Mouse (Mus musculus) mouse embryonic stem cell (cell line): ENCODE results near the gene Armh3.

ENCODE experiments used
- in situ Hi-C, 2 experiments: fragments of 300-500 bp; cut with MboI; formaldehyde crosslinking; loops; 1 replicate in 1 of 2; 3 replicates in 1 of 2; pipeline ENCODE4 v1.14.3; 2019 to 2020; ENCODE audit warnings: low sequenced_read_pairs in 2 of 2, low pct_unique_long_range_greater_than_20kb in 1 of 2, mixed read lengths in 1 of 2; ENCODE audit not compliant: unreplicated experiment in 1 of 2

Gene Armh3

DNA sequence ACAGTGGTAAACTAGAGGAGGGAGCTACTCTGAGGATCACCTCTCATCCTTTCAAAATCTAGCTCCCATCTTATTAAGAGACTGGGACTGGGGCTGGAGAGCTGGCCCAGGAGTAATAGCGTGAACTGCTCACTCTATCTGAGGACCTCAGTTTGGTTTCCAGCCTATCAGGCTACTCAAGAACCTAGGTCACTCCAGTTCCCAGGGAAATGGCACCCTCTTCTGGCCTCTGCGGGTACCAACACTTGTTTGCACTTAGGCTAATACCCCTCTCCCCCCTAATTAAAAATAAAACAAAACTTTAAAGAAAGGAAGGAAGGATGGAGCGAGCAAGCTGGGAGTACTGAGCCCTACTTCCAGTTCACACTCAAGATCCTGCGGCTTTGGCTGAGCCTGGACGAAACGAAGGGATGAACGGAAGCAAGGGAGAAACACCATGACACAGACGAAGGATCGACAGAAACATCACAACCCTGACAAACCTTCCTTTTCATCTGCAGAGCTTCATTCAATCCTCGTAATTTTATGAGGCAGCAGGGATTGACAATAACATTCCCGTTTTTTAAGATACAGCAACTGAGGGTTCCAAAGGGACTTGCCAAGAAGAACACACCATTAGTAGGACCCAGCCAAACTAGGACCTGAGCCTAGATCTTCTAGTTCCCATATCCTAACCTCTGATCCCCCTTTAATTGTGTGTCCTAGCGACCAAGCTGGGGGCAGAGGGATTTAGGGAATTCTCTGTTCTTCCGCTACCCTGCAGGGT lies 38.4 kb upstream of the Armh3 start:
- in situ Hi-C loops = no loop called here

DNA sequence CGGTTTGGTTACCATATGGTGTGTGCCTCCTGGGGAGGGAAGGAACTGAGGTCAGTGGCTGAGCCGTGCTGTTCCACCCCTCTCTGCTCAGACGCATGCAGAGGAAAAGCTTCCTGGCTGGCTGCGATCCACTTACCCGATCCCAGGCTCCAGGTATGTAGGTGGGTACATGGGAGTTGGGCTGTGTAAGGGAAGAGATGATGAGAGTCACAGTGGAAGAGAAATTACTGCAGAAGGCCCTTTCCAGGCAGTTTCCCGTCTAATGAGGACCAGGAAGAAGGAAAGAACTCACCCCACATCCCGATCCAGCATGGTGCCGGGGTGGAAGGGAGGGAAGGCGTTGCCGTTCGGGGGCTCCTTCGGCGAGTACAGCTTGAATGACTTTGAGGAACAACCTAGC lies 37.7 kb upstream of the Armh3 start:
- in situ Hi-C loops = no loop called here

- in situ Hi-C loops = no loop called here
Measured at GRCm38 (mm10) chr19:46033911-46034310, 35.6 kb upstream of the Armh3 start.

GRCm38 (mm10) chr19:46032731-46033510 lies 34.6 kb upstream of the Armh3 start:
- in situ Hi-C loops = no loop called here

DNA sequence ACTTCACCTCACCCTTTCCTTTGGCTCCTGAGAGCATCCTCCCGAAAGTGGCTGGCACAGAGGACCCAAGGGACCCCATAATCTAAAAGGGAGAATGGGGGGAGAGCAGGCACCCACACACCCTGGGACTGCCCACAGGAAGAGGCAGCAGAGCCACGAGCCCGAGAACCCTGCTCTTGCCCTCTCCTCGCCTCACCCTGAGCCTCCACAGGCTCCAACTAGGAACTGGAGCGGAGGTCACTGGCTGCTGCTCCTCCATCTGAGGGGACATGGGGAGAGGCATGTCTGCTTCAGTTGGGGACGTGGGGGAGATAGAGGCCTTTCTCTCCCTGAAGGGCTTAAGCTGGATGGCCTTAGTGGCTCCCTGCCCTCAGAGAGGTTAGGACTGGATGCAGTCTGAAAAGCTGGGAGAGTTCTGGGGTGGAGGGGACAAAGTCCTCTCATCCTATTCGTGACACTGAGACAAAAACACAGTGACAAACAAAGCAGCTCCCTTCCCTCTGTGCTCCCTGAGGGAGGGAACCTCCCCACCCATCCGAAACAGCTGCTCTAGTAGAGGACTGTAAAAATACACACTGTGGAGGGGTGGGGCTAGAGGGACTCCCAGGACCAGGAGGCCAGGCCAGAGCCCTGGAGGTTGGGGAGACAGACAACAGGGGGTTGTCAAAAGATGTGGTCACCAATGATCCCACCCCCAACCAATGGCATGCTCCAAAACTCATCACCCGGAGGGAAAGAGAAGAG lies 33.6 kb upstream of the Armh3 start:
- in situ Hi-C loops = no loop called here

DNA sequence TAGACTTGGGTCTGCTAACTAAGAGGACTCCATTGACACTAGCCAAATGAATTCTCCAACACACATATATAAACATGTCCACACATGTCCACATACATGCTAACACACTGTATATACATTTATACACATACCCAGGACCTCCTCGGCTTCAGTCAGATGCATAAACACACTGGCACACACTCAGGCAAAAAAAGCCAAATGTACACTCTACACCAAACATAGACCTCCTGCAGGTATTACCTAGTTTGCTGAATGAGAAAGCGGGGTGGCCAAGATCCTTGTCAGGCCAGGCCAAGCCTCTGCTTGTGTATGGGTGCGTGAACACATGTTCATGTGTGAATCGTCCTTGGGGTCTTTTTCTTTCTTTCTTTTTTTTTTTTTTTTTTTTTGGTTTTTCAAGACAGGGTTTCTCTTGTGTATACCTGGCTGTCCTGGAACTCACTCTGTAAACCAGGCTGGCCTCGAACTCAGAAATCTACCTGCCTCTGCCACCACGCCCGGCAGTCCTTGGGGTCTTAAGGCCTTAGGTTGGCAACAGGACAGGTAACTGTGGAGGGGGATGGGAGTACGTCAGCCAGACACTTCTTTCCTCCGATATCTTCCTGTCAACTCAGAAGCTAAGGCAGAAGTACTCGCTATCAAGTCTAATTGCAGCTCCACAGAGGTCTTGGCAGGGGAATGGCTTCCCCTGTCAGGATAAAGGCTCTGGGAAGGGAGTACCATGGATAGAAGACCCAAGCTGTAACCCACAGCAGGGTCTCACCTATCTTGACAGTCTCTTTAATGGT lies 32.1 kb upstream of the Armh3 start:
- in situ Hi-C loops = no loop called here

DNA sequence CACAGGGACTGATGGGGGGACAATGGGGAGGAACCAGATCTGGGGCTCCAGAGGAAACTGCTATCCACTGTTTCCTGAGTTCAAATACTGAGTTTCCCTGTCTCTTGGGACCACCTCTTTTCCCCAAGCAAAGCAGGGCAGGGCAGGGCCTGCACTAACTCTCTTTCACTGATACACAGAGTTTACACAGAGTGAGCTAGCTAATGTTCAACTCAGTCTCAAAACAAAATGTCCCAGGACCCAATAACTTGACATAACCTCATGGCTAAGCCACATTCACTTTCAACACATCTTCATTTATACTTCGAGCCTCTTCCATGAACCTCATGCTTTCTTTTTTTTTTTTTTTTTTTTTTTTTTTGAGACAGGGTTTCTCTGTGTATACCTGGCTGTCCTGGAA lies 31.4 kb upstream of the Armh3 start:
- in situ Hi-C loops = no loop called here

- in situ Hi-C loops = no loop called here
Measured at GRCm38 (mm10) chr19:46028747-46029320, 30.5 kb upstream of the Armh3 start.

DNA sequence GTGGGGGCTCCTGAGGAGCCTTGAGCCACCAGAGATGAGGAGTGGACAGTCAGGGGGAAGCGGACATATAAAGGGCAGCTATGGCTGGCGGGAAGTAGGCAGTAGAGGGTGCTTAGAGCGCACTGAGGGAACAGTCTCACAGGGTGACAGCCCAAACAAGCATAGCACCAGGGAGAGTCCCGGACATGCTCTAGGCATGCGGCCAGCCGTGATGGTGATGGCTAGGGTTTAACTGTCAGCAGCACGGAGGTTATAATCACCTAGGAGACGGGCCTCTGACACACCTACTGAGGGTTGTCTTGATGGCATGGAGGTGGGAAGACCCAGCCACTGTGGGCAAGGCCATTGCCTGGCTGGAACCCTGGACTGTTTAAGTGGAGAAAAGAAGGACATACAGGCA lies 28.3 kb upstream of the Armh3 start:
- in situ Hi-C loops = no loop called here

GRCm38 (mm10) chr19:46024959-46025358 lies 26.7 kb upstream of the Armh3 start:
- in situ Hi-C loops = no loop called here

DNA sequence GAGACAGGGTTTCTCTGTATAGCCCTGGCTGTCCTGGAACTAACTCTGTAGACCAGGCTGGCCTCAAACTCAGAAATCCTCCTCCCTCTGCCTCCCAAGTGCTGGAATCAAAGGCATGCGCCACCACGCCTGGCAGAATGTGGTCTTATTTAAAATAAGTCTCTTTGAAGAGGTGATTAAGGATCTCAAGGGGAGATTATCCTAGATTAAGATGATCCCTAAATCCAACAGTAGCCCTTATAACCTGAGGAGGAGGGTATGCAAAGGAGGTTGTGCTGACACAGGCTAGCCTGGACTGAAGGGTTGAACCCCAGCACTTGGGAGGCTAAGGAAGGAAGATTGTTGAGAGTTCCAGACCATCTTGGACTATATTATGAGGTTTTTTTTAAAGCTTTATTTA lies 17.7 kb upstream of the Armh3 start:
- in situ Hi-C loops = loop anchor here in 1 of 2 experiments (10.0 kb wide), 1 partner anchor 201 kb away; the partner anchor contains the start of gene Kcnip2

DNA sequence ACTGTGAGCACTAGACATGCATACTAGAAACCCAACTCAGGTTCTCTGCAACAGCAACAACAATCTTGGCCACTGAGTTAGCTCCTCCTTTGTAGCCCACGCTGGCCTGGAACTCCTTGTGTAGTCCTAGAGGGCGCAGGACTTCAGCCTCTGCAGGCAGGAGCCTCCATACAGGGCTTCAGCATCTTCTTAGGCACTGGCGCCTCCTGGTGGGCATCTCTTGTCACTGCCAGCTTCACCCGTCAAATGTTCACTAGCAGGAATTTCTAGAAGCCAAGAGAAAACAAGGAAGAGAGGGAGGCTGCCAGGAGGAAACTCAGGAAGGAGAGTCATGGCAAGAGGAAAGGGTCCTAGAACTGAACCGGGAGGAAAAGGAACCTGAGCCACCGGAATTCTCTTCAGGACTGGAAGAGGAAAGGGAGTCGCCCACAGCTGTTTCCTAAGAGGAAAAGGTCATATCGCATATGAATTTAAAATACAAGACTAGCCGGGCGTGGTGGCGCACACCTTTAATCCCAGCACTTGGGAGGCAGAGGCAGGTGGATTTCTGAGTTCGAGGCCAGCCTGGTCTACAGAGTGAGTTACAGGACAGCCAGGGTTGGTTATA lies 16.4 kb upstream of the Armh3 start:
- in situ Hi-C loops = loop anchor here in 1 of 2 experiments (10.0 kb wide), 1 partner anchor 200 kb away; the partner anchor contains the start of gene Kcnip2

GRCm38 (mm10) chr19:46005680-46006079 lies 7.4 kb upstream of the Armh3 start:
- in situ Hi-C loops = loop anchor here in 1 of 2 experiments (10.0 kb wide), 1 partner anchor 191 kb away; the partner anchor contains the start of gene Kcnip2

DNA sequence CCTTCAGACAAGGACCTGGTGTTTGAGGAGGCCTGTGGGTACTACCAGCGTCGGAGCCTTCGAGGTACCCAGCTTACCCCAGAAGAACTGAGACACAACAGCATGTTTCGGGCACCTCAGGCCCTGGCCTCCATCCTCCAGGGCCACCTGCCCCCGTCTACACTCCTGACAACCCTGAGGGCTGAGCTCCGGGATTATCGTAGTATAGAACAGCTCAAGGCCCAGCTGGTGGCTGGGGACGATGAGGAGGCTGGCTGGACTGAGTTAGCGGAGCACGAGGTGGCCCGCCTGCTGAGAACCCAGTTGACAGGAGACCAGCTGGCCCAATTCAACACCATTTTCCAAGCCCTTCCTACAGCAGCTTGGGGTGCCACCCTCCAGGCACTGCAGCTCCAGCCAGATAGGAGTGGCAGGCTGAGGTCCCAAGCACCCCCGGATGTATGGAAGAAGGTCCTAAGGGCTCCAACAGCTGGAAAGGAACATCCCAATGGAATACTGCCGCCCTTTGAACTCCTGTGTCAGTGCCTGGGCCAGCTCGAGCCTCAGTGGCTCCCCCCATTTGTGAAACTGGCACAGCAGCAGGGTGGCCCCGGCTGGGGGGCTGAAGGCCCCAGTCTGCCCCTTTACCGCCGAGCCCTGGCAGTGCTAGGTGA lies 6.7 kb upstream of the Armh3 start:
- in situ Hi-C loops = loop anchor here in 1 of 2 experiments (10.0 kb wide), 1 partner anchor 190 kb away; the partner anchor contains the start of gene Kcnip2

GRCm38 (mm10) chr19:46003371-46004226 lies 5.3 kb upstream of the Armh3 start, which contains the start of gene Hps6:
Hps6 (plus strand) TSS chr19:46003508.
- in situ Hi-C loops = loop anchor here in 1 of 2 experiments (10.0 kb wide), 1 partner anchor 189 kb away; the partner anchor contains the start of gene Kcnip2

- in situ Hi-C loops = loop anchor here in 1 of 2 experiments (10.0 kb wide), 1 partner anchor 187 kb away; the partner anchor contains the start of gene Kcnip2
Measured at GRCm38 (mm10) chr19:46002279-46002678, 4.0 kb upstream of the Armh3 start.
